Mouse (Mus musculus) liver, embryonic 16.5 days (tissue): Measurements from ENCODE around the gene Slc27a2. TPM values are rescaled to one million over a fixed set of nuclear protein-coding genes. Genes with fewer than 3 reads are reported as not detected.

Source experiments
- ATAC-seq: fragments of 200-750 bp; cut with Nextera tagmentation; 2 replicates; pipeline ENCODE4 v1.8.0; 2017; ENCODE audit warnings: low read depth, mild to moderate bottlenecking, moderate number of reproducible peaks, moderate library complexity
- H3K27ac ChIP-seq: fragments of 300-500 bp; sonication (generic); 2 replicates; pipeline ENCODE4 v1.5.1; 2014; ENCODE audit warnings: mild to moderate bottlenecking, low read length
- H3K27me3 ChIP-seq: fragments of 300-500 bp; sonication (generic); 2 replicates; pipeline ENCODE4 v1.6.1; 2014; ENCODE audit warnings: low read depth, low read length, mixed read lengths; ENCODE audit not compliant: control insufficient read depth, insufficient read depth
- H3K36me3 ChIP-seq: fragments of 300-500 bp; sonication (generic); 2 replicates; pipeline ENCODE4 v1.6.1; 2014; ENCODE audit warnings: mild to moderate bottlenecking; ENCODE audit not compliant: control insufficient read depth, insufficient read depth
- H3K4me1 ChIP-seq: fragments of 300-500 bp; sonication (generic); 2 replicates; pipeline ENCODE4 v1.6.1; 2014; ENCODE audit warnings: low read depth, low read length, mixed read lengths; ENCODE audit not compliant: control insufficient read depth
- H3K4me2 ChIP-seq: fragments of 300-500 bp; sonication (generic); 2 replicates; pipeline ENCODE4 v1.6.1; 2014; ENCODE audit warnings: low read depth, low read length, mixed read lengths
- H3K4me3 ChIP-seq: fragments of 300-500 bp; sonication (generic); 2 replicates; pipeline ENCODE4 v1.5.1; 2014; ENCODE audit warnings: low read depth, mild to moderate bottlenecking, low read length
- H3K9ac ChIP-seq: fragments of 300-500 bp; sonication (generic); 2 replicates; pipeline ENCODE4 v1.6.1; 2014; ENCODE audit warnings: low read depth, low read length
- H3K9me3 ChIP-seq: fragments of 300-500 bp; sonication (generic); replicated peaks from 2 replicates; pipeline ENCODE4 v1.6.1; 2016; ENCODE audit warnings: low read length; ENCODE audit not compliant: control insufficient read depth
- WGBS: fragments of 180-500 bp; shearing (Covaris S2); extraction: QIAGEN DNeasy Blood & Tissue Kit; methylation state at CpG from one replicate; pipeline ENCODE4 v1.1.7; 2014; ENCODE audit not compliant: insufficient replicate concordance; 5-methylcytosine and 5-hydroxymethylcytosine counted together
- polyA plus RNA-seq: library from polyadenylated mRNA; unstranded; fragments of >200 nt; fragmentation: Nextera tagmentation; extraction: Ambion mirVana; gene quantifications from 2 replicates; pipeline ENCODE4 v1.2.1, GENCODE M21; 2015

Gene Slc27a2
- 145 and 150 TPM in 2 replicates for polyA plus RNA-seq

GRCm38 (mm10) chr2:126552357-126553290, at the start of gene Slc27a2:
Gene Slc27a2 (plus strand): TSS chr2:126552407.
- Histone ChIP-seq H3K27ac (peak within 1 kb of the TSS; percentile 73), H3K27me3 (peaks cover 23% of the 10 kb centered on the region)
- 2% methylated on average over 59 of the region's 61 CpGs for WGBS

GRCm38 (mm10) chr2:126505156-126505555, 47.1 kb upstream of the Slc27a2 start:
- Histone ChIP-seq H3K27me3 (no peaks in the 10 kb centered on the region), H3K9me3 (no peaks in the 10 kb centered on the region), H3K4me3 (no peak overlapping the region), H3K9ac (no peak overlapping the region), H3K27ac (no peak overlapping the region), H3K4me1 (no peaks in the 10 kb centered on the region), H3K36me3 (no peaks in the 10 kb centered on the region), H3K4me2 (no peak overlapping the region)
- ATAC-seq, result no peak
- 57% methylated on average over 1 of the region's 1 CpGs for WGBS

More at GRCm38 (mm10) chr2:126552357-126553290, at the start of gene Slc27a2:
- Histone ChIP-seq H3K4me2 (peak within 1 kb of the TSS; percentile 56), H3K9me3 (no peaks in the 10 kb centered on the region), H3K36me3 (no peaks in the 10 kb centered on the region), H3K9ac (peak within 1 kb of the TSS; percentile 61), H3K4me3 (peak within 1 kb of the TSS; percentile 63), H3K4me1 (peaks cover 3% of the 10 kb centered on the region)
- peak; percentile 81 for ATAC-seq

GRCm38 (mm10) chr2:126507477-126507876, 44.7 kb upstream of the Slc27a2 start:
- Histone ChIP-seq H3K27ac (no peak overlapping the region), H3K27me3 (no peaks in the 10 kb centered on the region), H3K4me3 (no peak overlapping the region), H3K36me3 (no peaks in the 10 kb centered on the region), H3K9me3 (no peaks in the 10 kb centered on the region), H3K4me2 (no peak overlapping the region), H3K4me1 (no peaks in the 10 kb centered on the region), H3K9ac (no peak overlapping the region)
- WGBS, result 60% methylated on average over 5 of the region's 5 CpGs
- ATAC-seq, result no peak

- Histone ChIP-seq H3K4me2 (no peak overlapping the region), H3K27ac (no peak overlapping the region), H3K9me3 (no peaks in the 10 kb centered on the region), H3K27me3 (no peaks in the 10 kb centered on the region), H3K4me1 (no peaks in the 10 kb centered on the region), H3K36me3 (no peaks in the 10 kb centered on the region), H3K4me3 (no peak overlapping the region), H3K9ac (no peak overlapping the region)
- ATAC-seq, result no peak
- 19% methylated on average over 1 of the region's 1 CpGs for WGBS
Observed at GRCm38 (mm10) chr2:126508228-126508627, 44.0 kb upstream of the Slc27a2 start.

GRCm38 (mm10) chr2:126515069-126515826, 37.0 kb upstream of the Slc27a2 start:
- Histone ChIP-seq H3K4me2 (no peak overlapping the region), H3K9me3 (no peaks in the 10 kb centered on the region), H3K27ac (no peak overlapping the region), H3K4me3 (no peak overlapping the region), H3K27me3 (no peaks in the 10 kb centered on the region), H3K36me3 (no peaks in the 10 kb centered on the region), H3K9ac (no peak overlapping the region), H3K4me1 (no peaks in the 10 kb centered on the region)
- 28% methylated on average over 6 of the region's 6 CpGs for WGBS
- no peak for ATAC-seq

DNA sequence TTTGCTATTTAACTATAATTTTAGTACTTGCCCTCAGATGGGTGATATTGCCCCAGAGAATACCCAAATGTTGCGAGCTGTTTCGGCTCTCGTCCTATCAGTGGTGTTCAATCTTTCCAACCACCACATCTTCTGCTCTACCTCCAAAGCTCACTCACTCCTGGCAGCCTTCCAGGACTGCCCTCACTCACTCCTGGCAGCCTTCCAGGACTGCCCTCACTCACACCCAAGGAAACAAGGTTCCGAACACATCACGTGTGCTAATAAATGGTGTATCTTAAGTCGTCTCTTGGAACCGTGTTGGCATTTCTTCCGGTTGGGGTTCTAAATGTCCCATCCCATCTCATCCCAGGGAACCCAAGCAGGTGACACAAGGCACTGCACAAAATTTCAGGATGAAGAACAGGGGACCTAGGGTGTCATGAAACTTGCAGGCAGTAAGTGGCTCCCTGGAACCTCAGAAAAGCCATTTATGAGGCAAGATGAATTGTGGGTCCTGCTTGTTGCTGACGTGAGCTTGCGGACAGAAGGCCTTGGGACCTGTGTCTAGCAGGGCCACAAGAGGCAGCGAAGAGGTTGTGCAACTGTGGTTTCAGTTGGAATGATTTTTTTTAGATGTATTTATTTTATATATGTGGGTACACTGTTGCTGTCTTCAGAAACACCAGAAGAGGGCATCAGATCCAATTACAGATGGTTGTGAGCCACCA, 32.2 kb upstream of the Slc27a2 start:
- Histone ChIP-seq H3K36me3 (no peaks in the 10 kb centered on the region), H3K4me1 (no peaks in the 10 kb centered on the region), H3K4me2 (no peak overlapping the region), H3K9me3 (no peaks in the 10 kb centered on the region), H3K4me3 (no peak overlapping the region), H3K27ac (no peak overlapping the region), H3K9ac (no peak overlapping the region), H3K27me3 (no peaks in the 10 kb centered on the region)
- 69% methylated on average over 11 of the region's 11 CpGs for WGBS
- no peak for ATAC-seq

- ATAC-seq, result no peak
- Histone ChIP-seq H3K27ac (no peak overlapping the region), H3K4me2 (no peak overlapping the region), H3K4me3 (no peak overlapping the region), H3K9ac (no peak overlapping the region), H3K9me3 (no peaks in the 10 kb centered on the region), H3K36me3 (no peaks in the 10 kb centered on the region), H3K27me3 (no peaks in the 10 kb centered on the region), H3K4me1 (no peaks in the 10 kb centered on the region)
- 12% methylated on average over 7 of the region's 7 CpGs for WGBS
Observed at GRCm38 (mm10) chr2:126520828-126521227, 31.4 kb upstream of the Slc27a2 start.

DNA sequence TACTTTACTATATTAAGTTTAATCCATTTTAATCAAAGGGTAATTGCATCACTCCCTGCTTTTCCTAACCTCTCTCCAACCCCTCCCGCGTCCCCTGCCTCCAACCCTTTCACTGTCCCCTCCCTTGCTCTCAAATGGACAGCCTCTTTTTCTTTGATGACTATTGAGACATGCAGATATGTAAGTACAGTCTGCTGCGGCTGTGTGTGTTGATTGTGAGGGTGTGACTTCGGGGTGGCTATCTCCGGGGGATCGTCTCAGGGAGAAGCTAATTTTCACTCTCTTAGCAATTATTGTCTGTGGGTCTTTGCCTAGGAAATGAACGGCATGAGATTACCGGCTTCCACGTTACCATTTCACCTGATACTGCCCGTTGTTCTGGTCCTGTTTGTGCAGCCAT, 30.7 kb upstream of the Slc27a2 start:
- Histone ChIP-seq H3K4me2 (no peak overlapping the region), H3K9me3 (no peaks in the 10 kb centered on the region), H3K4me3 (no peak overlapping the region), H3K4me1 (no peaks in the 10 kb centered on the region), H3K27me3 (no peaks in the 10 kb centered on the region), H3K9ac (no peak overlapping the region), H3K36me3 (no peaks in the 10 kb centered on the region), H3K27ac (no peak overlapping the region)
- WGBS, result 56% methylated on average over 10 of the region's 10 CpGs
- no peak for ATAC-seq
